Mouse (Mus musculus) liver, postnatal 0 days (tissue): ENCODE results near the gene 6030468B19Rik. TPM values are rescaled to one million over a fixed set of nuclear protein-coding genes. Genes with fewer than 3 reads are reported as not detected.

Experiments
- ATAC-seq: fragments of 200-750 bp; cut with Nextera tagmentation; 2 replicates; pipeline ENCODE4 v1.8.0; 2017; ENCODE audit warnings: mild to moderate bottlenecking, moderate library complexity
- DNase-seq: peaks from one replicate; pipeline ENCODE4 v3.0.0-alpha.2; 2016
- H3K27ac ChIP-seq: fragments of 300-500 bp; sonication (generic); 2 replicates; pipeline ENCODE4 v1.5.1; 2014; ENCODE audit warnings: antibody characterized with exemption, moderate library complexity, mild to moderate bottlenecking, low read depth
- H3K27me3 ChIP-seq: fragments of 300-500 bp; sonication (generic); 2 replicates; pipeline ENCODE4 v1.6.1; 2014; ENCODE audit warnings: low read length, control low read depth, mixed read lengths; ENCODE audit not compliant: insufficient read depth
- H3K36me3 ChIP-seq: fragments of 300-500 bp; sonication (generic); replicated peaks from 2 replicates; pipeline ENCODE4 v1.6.1; 2014; ENCODE audit warnings: mild to moderate bottlenecking, control low read depth, low read length, moderate library complexity, mixed read lengths; ENCODE audit not compliant: insufficient read depth
- H3K4me1 ChIP-seq: fragments of 300-500 bp; sonication (generic); 2 replicates; pipeline ENCODE4 v1.6.1; 2014; ENCODE audit warnings: antibody characterized with exemption, mild to moderate bottlenecking, control low read depth; ENCODE audit not compliant: insufficient read depth
- H3K4me2 ChIP-seq: fragments of 300-500 bp; sonication (generic); 2 replicates; pipeline ENCODE4 v1.6.1; 2014; ENCODE audit warnings: low read depth, mild to moderate bottlenecking, low read length, moderate library complexity, mixed read lengths
- H3K4me3 ChIP-seq: fragments of 300-500 bp; sonication (generic); 2 replicates; pipeline ENCODE4 v1.5.1; 2014; ENCODE audit warnings: low read depth, low read length
- H3K9ac ChIP-seq: fragments of 300-500 bp; sonication (generic); replicated peaks from 2 replicates; pipeline ENCODE4 v1.6.1; 2014; ENCODE audit warnings: mild to moderate bottlenecking, moderate library complexity
- H3K9me3 ChIP-seq: fragments of 300-500 bp; sonication (generic); 2 replicates; pipeline ENCODE4 v1.6.1; 2016; ENCODE audit warnings: mild to moderate bottlenecking, control low read depth, low read length, mixed read lengths
- CTCF ChIP-seq: sonication (generic); IDR thresholded peaks from 2 replicates; pipeline ENCODE4 v1.5.1; 2016; ENCODE audit warnings: antibody characterized with exemption, low read depth
- EP300 ChIP-seq: IDR thresholded peaks from 2 replicates; pipeline ENCODE4 v1.6.1; 2016; ENCODE audit warnings: antibody characterized with exemption, low read depth, mild to moderate bottlenecking
- WGBS: fragments of 180-500 bp; shearing (Covaris S2); extraction: QIAGEN DNeasy Blood & Tissue Kit; methylation state at CpG from one replicate; pipeline ENCODE4 v1.1.7; 2014; ENCODE audit not compliant: insufficient replicate concordance; 5-methylcytosine and 5-hydroxymethylcytosine counted together
- polyA plus RNA-seq: library from polyadenylated mRNA; unstranded; fragments of >200 nt; fragmentation: Nextera tagmentation; extraction: Ambion mirVana; gene quantifications from 2 replicates; pipeline ENCODE4 v1.2.1, GENCODE M21; 2015

Gene 6030468B19Rik
- polyA plus RNA-seq, 1 experiment from 2014 or later = 33.8 TPM

GRCm38 (mm10) chr11:117822728-117823241 lies 25.3 kb downstream of the 6030468B19Rik start:
- Histone ChIP-seq H3K4me1 (peaks cover 39% of the 10 kb centered on the region), H3K4me3 (no peak overlapping the region), H3K9me3 (no peaks in the 10 kb centered on the region), H3K27me3 (no peaks in the 10 kb centered on the region), H3K4me2 (0 out of 2 replicates have a peak overlapping the region, but pooled peaks have one; percentile 94), H3K36me3 (peaks cover 60% of the 10 kb centered on the region), H3K27ac (peak overlapping the region; percentile 8; the same call in 1 of the 2 replicates), H3K9ac (no peak overlapping the region)
- no peak for DNase-seq
- TF ChIP-seq CTCF = no peak
- no peak for TF ChIP-seq EP300
- WGBS = 81% methylated on average over 7 of the region's 7 CpGs
- ATAC-seq = no peak

- H3K9me3 ChIP-seq = no peaks in the 10 kb centered on the region
- peaks cover 54% of the 10 kb centered on the region for H3K36me3 ChIP-seq
- H3K4me3 ChIP-seq = no peak overlapping the region
- H3K4me2 ChIP-seq = peak overlapping the region; percentile 94
- no peak overlapping the region; the same call in 1 of the 2 replicates for H3K9ac ChIP-seq
- DNase-seq (no peak), ATAC-seq (no peak)
- no peak overlapping the region for H3K27ac ChIP-seq
- no peaks in the 10 kb centered on the region for H3K27me3 ChIP-seq
- H3K4me1 ChIP-seq = peaks cover 45% of the 10 kb centered on the region
- TF ChIP-seq EP300 (no peak), CTCF (no peak)
- whole genome bisulfite sequencing = 79% methylated on average over 6 of the region's 6 CpGs
Observed at GRCm38 (mm10) chr11:117823411-117823810, 26.0 kb downstream of the 6030468B19Rik start.

DNA sequence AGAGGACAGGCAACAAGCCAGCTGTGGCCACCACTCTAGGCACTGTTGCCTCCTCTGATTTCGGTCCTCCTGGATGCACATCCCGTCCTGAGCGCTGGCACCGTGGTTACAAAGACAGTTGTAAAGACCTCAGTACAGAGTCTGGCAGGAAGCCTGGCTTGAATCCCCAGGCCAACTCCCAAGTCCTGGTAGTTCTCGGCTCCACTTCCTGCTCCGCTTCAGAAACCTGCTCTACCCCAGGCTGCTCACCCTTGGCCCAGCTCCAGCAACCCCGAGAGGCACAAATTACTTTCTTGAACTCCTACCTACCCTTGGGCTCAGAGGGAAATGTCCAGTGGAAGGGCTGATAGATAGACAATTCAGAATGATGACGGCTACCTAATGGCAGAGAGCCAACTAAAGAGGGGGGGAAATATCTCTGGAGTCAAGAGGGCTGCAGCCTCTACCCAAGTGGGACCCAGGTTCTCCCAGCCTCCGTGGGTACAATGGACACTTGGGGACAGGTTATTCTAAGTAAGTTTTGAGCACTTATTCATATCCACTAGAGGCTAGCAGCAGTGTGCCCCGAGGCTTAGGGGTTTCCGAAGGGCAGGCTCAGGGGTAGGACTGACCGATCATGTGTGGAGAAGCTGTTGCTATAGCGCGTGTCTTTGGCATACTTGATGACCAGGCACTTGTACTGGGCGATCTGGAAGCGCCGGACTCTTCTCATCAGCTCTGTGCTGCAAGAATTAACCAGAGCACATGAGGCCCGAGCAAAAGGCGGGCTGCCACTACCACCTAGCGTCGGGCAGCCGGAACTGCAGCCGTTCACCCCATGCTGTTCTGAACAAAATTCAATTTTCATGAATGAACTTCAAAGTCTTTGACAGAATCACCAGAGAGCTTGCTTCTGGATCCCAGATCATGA lies 26.9 kb downstream of the 6030468B19Rik start:
- Histone ChIP-seq H3K4me3 (peak overlapping the region; percentile 79), H3K27me3 (no peaks in the 10 kb centered on the region), H3K4me1 (peaks cover 54% of the 10 kb centered on the region), H3K36me3 (peaks cover 45% of the 10 kb centered on the region), H3K27ac (peak overlapping the region; percentile 98), H3K9ac (peak overlapping the region; percentile 91), H3K4me2 (peak overlapping the region; percentile 94), H3K9me3 (no peaks in the 10 kb centered on the region)
- TF ChIP-seq EP300 (no peak; the same call in 1 of the 2 replicates), CTCF (peak; percentile 97)
- peak; percentile 90 for DNase-seq
- peak; percentile 44 for ATAC-seq
- 21% methylated on average over 23 of the region's 23 CpGs for WGBS

DNA sequence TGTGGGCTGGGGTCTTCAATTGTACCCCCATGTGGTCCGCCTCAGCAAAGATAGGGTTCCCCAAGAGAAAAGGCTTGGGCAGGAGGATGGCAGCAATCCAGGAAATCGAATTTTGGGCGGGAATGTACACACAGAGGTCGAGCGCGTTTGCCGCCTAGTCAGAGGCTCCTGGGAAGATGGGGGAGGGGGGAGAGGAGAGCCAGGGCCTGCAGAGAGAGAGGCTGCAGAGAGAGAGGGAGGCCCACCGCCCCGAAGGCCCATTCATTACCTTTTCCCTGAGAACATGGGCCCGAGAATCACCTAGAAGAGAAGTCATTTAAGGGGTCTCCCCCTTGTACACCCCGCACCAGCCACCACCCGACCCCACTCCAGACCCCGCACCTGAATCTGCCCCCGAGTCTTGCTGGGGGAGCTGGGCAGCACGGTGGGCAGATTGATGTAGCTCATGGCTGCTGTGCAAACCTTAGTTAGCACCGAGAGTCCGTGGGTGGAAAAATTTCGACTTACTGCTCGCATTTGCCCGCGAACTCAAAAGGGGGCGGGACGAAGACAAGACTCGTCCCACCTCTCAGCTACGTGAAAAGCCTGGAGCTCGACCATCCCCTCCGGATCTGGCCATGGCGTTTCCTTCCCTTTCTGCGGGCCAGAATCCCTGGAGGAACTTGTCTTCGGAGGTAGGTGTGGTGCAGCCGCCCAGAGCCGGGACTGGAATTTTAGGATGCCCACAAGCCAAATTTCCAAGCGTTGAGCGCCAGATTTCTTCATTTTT lies 28.1 kb downstream of the 6030468B19Rik start, which contains the start of the genes Afmid and Tk1:
TSS of gene Afmid (plus strand) at position 592 of the 769 bp plus-strand sequence.
TSS of gene Tk1 (minus strand) at position 760 of the 769 bp plus-strand sequence.
- WGBS = under 1% methylated on average over 33 of the region's 34 CpGs
- Histone ChIP-seq H3K9me3 (no peaks in the 10 kb centered on the region), H3K4me1 (peaks cover 66% of the 10 kb centered on the region), H3K4me2 (peak within 1 kb of the TSS; percentile 94), H3K4me3 (peak within 1 kb of the TSS; percentile 79), H3K27me3 (no peaks in the 10 kb centered on the region), H3K36me3 (peaks cover 33% of the 10 kb centered on the region), H3K27ac (peak within 1 kb of the TSS; percentile 98), H3K9ac (peak within 1 kb of the TSS; percentile 91)
- TF ChIP-seq EP300 = no peak; the same call in none of the 2 replicates
- TF ChIP-seq CTCF = no peak
- peak; percentile 88 for DNase-seq
- ATAC-seq = peak; percentile 51

DNA sequence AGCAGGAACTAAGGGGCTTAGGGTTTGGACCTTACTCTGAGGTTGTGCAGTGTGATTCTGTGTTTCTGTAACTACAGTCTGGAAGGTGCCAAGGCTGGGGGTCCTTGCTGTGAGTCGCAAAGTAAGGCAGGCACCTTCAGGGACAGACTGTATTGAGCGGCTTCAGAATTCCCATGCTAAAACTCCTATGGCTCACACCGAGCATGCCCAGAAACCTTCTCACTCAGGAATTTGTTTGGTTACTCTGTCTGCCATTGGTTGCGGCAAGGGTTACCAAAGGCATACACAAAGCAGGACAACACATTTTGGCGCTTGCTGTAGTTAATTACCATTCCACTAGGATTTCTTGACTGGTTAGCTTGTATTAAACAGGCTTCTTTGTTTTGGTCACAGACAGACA lies 28.7 kb downstream of the 6030468B19Rik start:
- Histone ChIP-seq H3K27ac (peak overlapping the region; percentile 98), H3K9me3 (no peaks in the 10 kb centered on the region), H3K4me3 (peak overlapping the region; percentile 79), H3K9ac (peak overlapping the region; percentile 91), H3K27me3 (no peaks in the 10 kb centered on the region), H3K36me3 (peaks cover 28% of the 10 kb centered on the region), H3K4me1 (peaks cover 72% of the 10 kb centered on the region), H3K4me2 (peak overlapping the region; percentile 94)
- TF ChIP-seq EP300 (no peak; the same call in 1 of the 2 replicates), CTCF (no peak)
- ATAC-seq = peak; percentile 6
- DNase-seq = no peak
- WGBS = 30% methylated on average over 5 of the region's 5 CpGs

DNA sequence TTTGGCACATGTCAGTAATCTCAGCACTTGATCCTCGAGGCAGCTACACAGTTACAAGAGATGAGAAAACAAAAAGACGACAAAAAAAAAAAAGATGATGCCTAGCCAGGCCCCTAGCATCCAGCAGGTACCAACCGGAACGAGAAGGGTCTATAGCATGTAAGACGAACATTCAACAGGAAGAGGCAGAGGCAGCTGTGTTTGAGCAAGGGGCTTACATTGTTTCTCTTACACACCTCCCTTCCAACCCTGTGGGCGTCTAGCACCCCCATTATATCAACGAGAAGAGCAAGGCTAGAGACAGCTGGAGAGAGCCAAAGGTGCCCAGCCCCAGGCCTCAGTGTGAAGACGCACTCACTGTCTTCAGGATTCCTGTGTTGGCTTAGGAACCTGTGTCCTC lies 29.5 kb downstream of the 6030468B19Rik start:
- Histone ChIP-seq H3K27ac (peak overlapping the region; percentile 98), H3K27me3 (no peaks in the 10 kb centered on the region), H3K36me3 (peaks cover 20% of the 10 kb centered on the region), H3K4me3 (peak overlapping the region; percentile 79; the same call in 1 of the 2 replicates), H3K4me2 (peak overlapping the region; percentile 94), H3K4me1 (peaks cover 79% of the 10 kb centered on the region), H3K9me3 (no peaks in the 10 kb centered on the region), H3K9ac (peak overlapping the region; percentile 91)
- no peak for ATAC-seq
- no peak for TF ChIP-seq CTCF
- TF ChIP-seq EP300 = no peak
- WGBS = 61% methylated on average over 8 of the region's 8 CpGs
- no peak for DNase-seq
